Mouse (Mus musculus) lung, adult 2 months (tissue): ENCODE results near the gene Calm2.
A peak's percentile ranks its signal among the peaks of the same experiment; 100 is the strongest.

Experiments used
- CTCF ChIP-seq: fragments of 200-500 bp; IDR thresholded peaks from 2 replicates; pipeline ENCODE4 v1.5.1; 2011; ENCODE audit warnings: mild to moderate bottlenecking, low read length, control low read depth; ENCODE audit not compliant: insufficient read depth
- POLR2A ChIP-seq: fragments of 200-500 bp; IDR thresholded peaks from 2 replicates; pipeline ENCODE4 v1.6.1; 2011; ENCODE audit warnings: low read depth, mild to moderate bottlenecking, control low read depth, low read length, borderline replicate concordance; ENCODE audit errors: extremely low read depth

DNA sequence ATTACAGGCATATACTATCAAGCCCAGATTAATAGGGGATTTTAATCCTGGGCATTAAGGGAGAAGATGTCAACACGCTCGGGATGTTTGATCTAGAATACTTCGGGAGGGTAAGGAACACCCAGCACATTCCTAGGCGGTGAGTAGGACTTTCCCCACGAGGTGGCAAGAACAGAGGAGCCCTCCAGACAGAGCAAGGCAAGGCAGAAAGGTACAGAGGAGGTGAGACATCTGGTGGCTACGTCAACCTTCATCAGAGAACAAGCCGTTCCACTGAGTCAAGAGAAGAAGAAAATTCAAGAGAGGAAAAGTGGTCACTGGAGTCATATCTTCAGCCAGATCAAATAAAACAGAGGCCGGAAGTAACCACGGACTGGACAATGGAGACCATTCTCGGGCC, 26.1 kb upstream of the Calm2 start:
- TF ChIP-seq CTCF, result 0 out of 2 replicates have a peak, but pooled peaks have one; percentile 9
- TF ChIP-seq POLR2A, result no peak
